In genomic region chr13:42574189-42574588, GRCm38 (mm10) we compare ENCODE assay signal across 21 mouse cellular contexts.
A peak's percentile ranks its signal among the peaks of the same experiment; 100 is the strongest.
DNase-seq lines count a peak whose midpoint lies in the region; ATAC-seq and TF ChIP-seq lines count a peak whose summit lies in the region.
"Had no signal": no experiment of that assay in that cellular context is flagged by ENCODE, and none has a peak within 500 bp of the region (broad histone marks: within the 10 kb centered on the region; RNA-seq: fewer than 3 reads in every experiment).

No protein-coding gene starts in this region.

- H3K36me3 ChIP-seq in lung, postnatal 0 days (ENCODE audit: insufficient read depth, low read length), result no peaks in the 10 kb centered on the region
- no peaks in the 10 kb centered on the region for H3K36me3 ChIP-seq in hindbrain, embryonic 10.5 days
- H3K36me3 ChIP-seq: embryonic facial prominence, embryonic 10.5 days; forebrain, embryonic 10.5 days; heart, embryonic 13.5 days; hindbrain, embryonic 13.5 days had no signal

- no peak overlapping the region for H3K4me2 ChIP-seq in lung, postnatal 0 days (replicated peaks; ENCODE audit: low read depth, low read length)
- H3K4me2 ChIP-seq: heart, embryonic 13.5 days; hindbrain, embryonic 13.5 days had no signal

- no peak overlapping the region for H3K4me3 ChIP-seq in lung, postnatal 0 days (ENCODE audit: low read depth, low read length)
- H3K4me3 ChIP-seq in hindbrain, embryonic 10.5 days, result no peak overlapping the region
- H3K4me3 ChIP-seq: embryonic facial prominence, embryonic 10.5 days; forebrain, embryonic 10.5 days; heart, embryonic 13.5 days; hindbrain, embryonic 13.5 days had no signal

- TF ChIP-seq CTCF in lung, postnatal 0 days (IDR thresholded peaks at IDR 0.05), result no peak

- no peaks in the 10 kb centered on the region for H3K9me3 ChIP-seq in lung, postnatal 0 days (ENCODE audit: low read length)
- no peaks in the 10 kb centered on the region for H3K9me3 ChIP-seq in hindbrain, embryonic 10.5 days
- H3K9me3 ChIP-seq: embryonic facial prominence, embryonic 10.5 days; forebrain, embryonic 10.5 days; heart, embryonic 13.5 days; hindbrain, embryonic 13.5 days had no signal

- no peaks in the 10 kb centered on the region for H3K27me3 ChIP-seq in lung, postnatal 0 days (replicated peaks; ENCODE audit: insufficient read depth, low read length)
- H3K27me3 ChIP-seq in hindbrain, embryonic 10.5 days (ENCODE audit: insufficient read depth, poor library complexity, severe bottlenecking), result no peaks in the 10 kb centered on the region
- H3K27me3 ChIP-seq: heart, embryonic 13.5 days; hindbrain, embryonic 13.5 days had no signal

- 5% methylated on average over 4 of the region's 4 CpGs for WGBS in lung, postnatal 0 days
- WGBS in hindbrain, embryonic 10.5 days, result 70% methylated on average over 4 of the region's 4 CpGs

- H3K4me1 ChIP-seq in lung, postnatal 0 days (ENCODE audit: insufficient read depth, low read depth, low read length), result no peaks in the 10 kb centered on the region
- H3K4me1 ChIP-seq in hindbrain, embryonic 10.5 days (replicated peaks), result no peaks in the 10 kb centered on the region
- H3K4me1 ChIP-seq: embryonic facial prominence, embryonic 10.5 days; forebrain, embryonic 10.5 days; hindbrain, embryonic 13.5 days had no signal

- DNase-seq in lung, adult 18-20 months, result peak; percentile 23 to 51
- peak; percentile 67 for DNase-seq in lung, postnatal 0 days (ENCODE audit: low spot score)
- DNase-seq in lung, postnatal 36 days, result peak; percentile 42
- no peak for DNase-seq in hindbrain, embryonic 10.5 days (ENCODE audit: low spot score)
- no peak for DNase-seq in gastrocnemius, adult 8-10 months (ENCODE audit: low spot score in 2 of 2)
- DNase-seq in adipocyte (ENCODE audit: low spot score) (no peak), MN1 (ENCODE audit: low spot score) (no peak)
- DNase-seq: adrenal gland, postnatal 10 days; cerebellum, adult 11 months; cerebellum, adult 8-10 months; cerebellum, postnatal 36 days; gastrocnemius, postnatal 14 days; heart, adult 11 months; heart, postnatal 36 days had no signal

- H3K27ac ChIP-seq in lung, postnatal 0 days (ENCODE audit: low read length), result 0 out of 2 replicates have a peak overlapping the region, but pooled peaks have one; percentile 32
- H3K27ac ChIP-seq in hindbrain, embryonic 10.5 days, result no peak overlapping the region
- H3K27ac ChIP-seq: embryonic facial prominence, embryonic 10.5 days; forebrain, embryonic 10.5 days; heart, embryonic 13.5 days; hindbrain, embryonic 13.5 days; hindbrain, postnatal 0 days had no signal

- peak; percentile 86 for TF ChIP-seq EP300 in lung, postnatal 0 days (IDR thresholded peaks at IDR 0.05)

- no peak overlapping the region for H3K9ac ChIP-seq in lung, postnatal 0 days (replicated peaks; ENCODE audit: low read depth)
- H3K9ac ChIP-seq: heart, embryonic 13.5 days; hindbrain, embryonic 13.5 days had no signal

- ATAC-seq in granulocyte monocyte progenitor cell, adult 5-6 weeks (replicated peaks; ENCODE audit: poor library complexity, severe bottlenecking), result peak; percentile 63
- peak; percentile 82 for ATAC-seq in lung, postnatal 0 days
- ATAC-seq: forebrain, embryonic 14.5 days; hindbrain, postnatal 0 days had no signal

Comparison
In these comparisons a context has a peak if more than half of its experiments do, and no peak if none do; other contexts are left out.
1. DNase-seq: peak in lung, adult 18-20 months (2 of 2), lung, postnatal 0 days (single experiment) and lung, postnatal 36 days (single experiment); none in hindbrain, embryonic 10.5 days (single experiment), gastrocnemius, adult 8-10 months (0 of 2), adipocyte (single experiment) and MN1 (single experiment).